Mouse (Mus musculus): Measurements from ENCODE around the gene Hoxc9. TPM values are rescaled to one million over a fixed set of nuclear protein-coding genes. Genes with fewer than 3 reads are reported as not detected.

Gene Hoxc9
- total and polyA plus RNA-seq, 2 experiments from 2014 or later: not detected

GRCm38 (mm10) chr15:103015406-103016166, 39.3 kb downstream of the Hoxc9 start:
- no peak overlapping the region for H3K9ac ChIP-seq
- TF ChIP-seq CTCF (IDR thresholded peaks at IDR 0.05; ENCODE audit: low read depth): no peak
- no peaks in the 10 kb centered on the region for H3K9me3 ChIP-seq (ENCODE audit: low read length)
- ATAC-seq: no peak
- WGBS: 2% methylated on average over 19 of the region's 19 CpGs
- no peak overlapping the region for H3K4me3 ChIP-seq (ENCODE audit: low read depth, low read length)
- DNase-seq: no peak
- H3K4me1 ChIP-seq (ENCODE audit: insufficient read depth): no peaks in the 10 kb centered on the region
- H3K4me2 ChIP-seq (ENCODE audit: low read depth): no peak overlapping the region
- H3K36me3 ChIP-seq (ENCODE audit: insufficient read depth): no peaks in the 10 kb centered on the region
- H3K27me3 ChIP-seq (ENCODE audit: insufficient read depth, low read length): peaks cover 96% of the 10 kb centered on the region
- no peak overlapping the region for H3K27ac ChIP-seq (ENCODE audit: low read depth, low read length)

DNA sequence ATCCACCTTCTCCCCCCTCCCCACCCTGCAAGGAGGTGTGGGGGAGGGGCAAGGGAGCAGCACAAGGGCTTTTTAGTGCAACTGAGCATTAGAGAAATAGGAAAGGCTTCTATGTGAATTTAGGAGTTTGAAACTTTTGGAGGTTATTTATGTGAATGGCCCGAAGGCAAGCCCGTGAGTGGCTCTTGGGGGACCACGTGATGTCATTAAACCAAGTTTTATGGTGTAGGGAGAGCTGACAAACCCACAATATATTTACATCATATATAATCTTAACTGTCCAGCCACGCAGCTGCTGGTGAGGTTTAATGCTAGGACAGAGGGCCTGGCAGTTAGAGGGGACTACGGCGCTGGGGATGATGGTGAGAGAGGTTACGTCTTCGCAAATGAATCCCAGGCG, 42.4 kb downstream of the Hoxc9 start, which contains the start of gene Hoxc4:
Gene Hoxc4 (plus strand): TSS at position 299 of the 400 bp plus-strand sequence.
- Histone ChIP-seq H3K27me3 (ENCODE audit: insufficient read depth, low read length) (peaks cover 98% of the 10 kb centered on the region), H3K4me1 (ENCODE audit: insufficient read depth) (no peaks in the 10 kb centered on the region), H3K4me3 (ENCODE audit: low read depth, low read length) (no peak within 1 kb of the TSS), H3K27ac (ENCODE audit: low read depth, low read length) (no peak within 1 kb of the TSS), H3K4me2 (ENCODE audit: low read depth) (no peak within 1 kb of the TSS), H3K36me3 (ENCODE audit: insufficient read depth) (no peaks in the 10 kb centered on the region), H3K9ac (no peak within 1 kb of the TSS), H3K9me3 (ENCODE audit: low read length) (no peaks in the 10 kb centered on the region)
- DNase-seq (no peak), ATAC-seq (no peak)
- TF ChIP-seq CTCF (IDR thresholded peaks at IDR 0.05; ENCODE audit: low read depth): no peak
- 5% methylated on average over 9 of the region's 9 CpGs for WGBS

- no peak for ATAC-seq
- no peak overlapping the region for H3K4me3 ChIP-seq (ENCODE audit: low read depth, low read length)
- H3K9ac ChIP-seq: no peak overlapping the region
- H3K9me3 ChIP-seq (ENCODE audit: low read length): no peaks in the 10 kb centered on the region
- no peak overlapping the region for H3K27ac ChIP-seq (ENCODE audit: low read depth, low read length)
- H3K27me3 ChIP-seq (ENCODE audit: insufficient read depth, low read length): peaks cover 97% of the 10 kb centered on the region
- under 1% methylated on average over 8 of the region's 8 CpGs for WGBS
- no peaks in the 10 kb centered on the region for H3K36me3 ChIP-seq (ENCODE audit: insufficient read depth)
- no peaks in the 10 kb centered on the region for H3K4me1 ChIP-seq (ENCODE audit: insufficient read depth)
- no peak for TF ChIP-seq CTCF (IDR thresholded peaks at IDR 0.05; ENCODE audit: low read depth)
- no peak overlapping the region for H3K4me2 ChIP-seq (ENCODE audit: low read depth)
- DNase-seq: no peak
Measured at GRCm38 (mm10) chr15:103020899-103021418, 44.7 kb downstream of the Hoxc9 start.

DNA sequence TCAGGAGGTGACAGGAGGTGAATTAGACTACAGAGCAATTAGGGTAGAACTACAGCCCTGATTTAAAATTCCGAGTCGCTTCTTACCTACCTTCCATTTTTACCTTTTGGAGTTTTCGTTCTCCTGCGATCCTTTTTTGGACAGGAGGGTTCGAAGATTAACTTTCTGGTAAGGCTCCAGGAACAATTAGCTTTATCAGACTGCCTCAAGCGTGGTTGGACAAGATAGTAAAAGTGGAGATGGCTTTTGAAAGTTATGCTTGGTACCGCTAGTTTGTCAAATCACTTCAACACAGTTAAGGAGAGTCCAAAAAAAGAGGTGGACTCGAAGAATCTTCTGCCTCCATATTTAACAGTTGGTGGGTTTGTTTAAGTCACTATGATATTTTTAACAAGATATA, 45.3 kb downstream of the Hoxc9 start:
- ATAC-seq (no peak), DNase-seq (no peak)
- no peak for TF ChIP-seq CTCF (IDR thresholded peaks at IDR 0.05; ENCODE audit: low read depth)
- Histone ChIP-seq H3K4me3 (ENCODE audit: low read depth, low read length) (no peak overlapping the region), H3K36me3 (ENCODE audit: insufficient read depth) (no peaks in the 10 kb centered on the region), H3K27me3 (ENCODE audit: insufficient read depth, low read length) (peaks cover 97% of the 10 kb centered on the region), H3K4me2 (ENCODE audit: low read depth) (no peak overlapping the region), H3K4me1 (ENCODE audit: insufficient read depth) (no peaks in the 10 kb centered on the region), H3K9ac (no peak overlapping the region), H3K9me3 (ENCODE audit: low read length) (no peaks in the 10 kb centered on the region), H3K27ac (ENCODE audit: low read depth, low read length) (no peak overlapping the region)
- WGBS: 9% methylated on average over 8 of the region's 8 CpGs

DNA sequence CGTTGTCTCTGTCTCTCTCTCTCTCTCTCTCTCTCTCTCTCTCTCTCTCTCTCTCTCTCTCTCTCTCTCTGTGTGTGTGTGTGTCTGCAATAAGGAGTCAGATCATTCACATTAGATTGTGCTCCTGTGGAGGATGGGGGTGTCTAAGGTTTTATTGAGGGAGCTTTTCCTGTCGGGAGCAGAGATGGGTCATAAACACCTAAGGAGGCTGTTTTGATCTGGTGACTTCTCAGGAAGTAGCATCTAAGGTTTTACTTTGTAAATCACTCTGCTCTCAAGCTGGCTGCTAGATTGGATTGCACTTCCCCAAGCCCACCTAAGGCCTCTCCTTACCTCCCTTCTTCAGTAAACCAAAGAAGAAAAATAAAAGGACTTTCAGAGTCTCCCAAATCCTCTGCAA, 47.9 kb downstream of the Hoxc9 start:
- DNase-seq: no peak
- Histone ChIP-seq H3K27ac (ENCODE audit: low read depth, low read length) (no peak overlapping the region), H3K9me3 (ENCODE audit: low read length) (no peaks in the 10 kb centered on the region), H3K4me2 (ENCODE audit: low read depth) (no peak overlapping the region), H3K4me3 (ENCODE audit: low read depth, low read length) (no peak overlapping the region), H3K27me3 (ENCODE audit: insufficient read depth, low read length) (peaks cover 98% of the 10 kb centered on the region), H3K36me3 (ENCODE audit: insufficient read depth) (no peaks in the 10 kb centered on the region), H3K9ac (no peak overlapping the region), H3K4me1 (ENCODE audit: insufficient read depth) (no peaks in the 10 kb centered on the region)
- no peak for ATAC-seq
- TF ChIP-seq CTCF (IDR thresholded peaks at IDR 0.05; ENCODE audit: low read depth): no peak
- WGBS: 0% methylated on average over 2 of the region's 2 CpGs

- Histone ChIP-seq H3K9ac (no peak overlapping the region), H3K4me3 (ENCODE audit: low read depth, low read length) (no peak overlapping the region), H3K4me2 (ENCODE audit: low read depth) (no peak overlapping the region), H3K27me3 (ENCODE audit: insufficient read depth, low read length) (peaks cover 95% of the 10 kb centered on the region), H3K9me3 (ENCODE audit: low read length) (no peaks in the 10 kb centered on the region), H3K36me3 (ENCODE audit: insufficient read depth) (no peaks in the 10 kb centered on the region), H3K27ac (ENCODE audit: low read depth, low read length) (no peak overlapping the region), H3K4me1 (ENCODE audit: insufficient read depth) (no peaks in the 10 kb centered on the region)
- no peak for DNase-seq
- no peak for TF ChIP-seq CTCF (IDR thresholded peaks at IDR 0.05; ENCODE audit: low read depth)
- ATAC-seq: no peak
- 2% methylated on average over 43 of the region's 43 CpGs for WGBS
Measured at GRCm38 (mm10) chr15:103027266-103028235, 51.3 kb downstream of the Hoxc9 start.

Data from forebrain, postnatal 0 days (tissue).